Mouse (Mus musculus) hematopoietic stem cell, adult 5-6 weeks (primary cell): Measurements from ENCODE around the gene Aak1. TPM values are rescaled to one million over a fixed set of nuclear protein-coding genes. Genes with fewer than 3 reads are reported as not detected.
"Not testable (repeated sequence)": the region's sequence is repeated elsewhere in the genome, so short reads cannot be mapped to it uniquely, and the experiment has no call there.

Source experiments
- ATAC-seq, 2 experiments: fragments of 125-278 bp in 1 of 2; replicated peaks in 1 of 2; 2 replicates each; pipeline ENCODE4 v1.8.0; 2016 to 2017; ENCODE audit warnings: inconsistent platforms in 2 of 2, mild to moderate bottlenecking in 2 of 2, moderate number of reproducible peaks in 2 of 2, low read depth in 1 of 2, moderate TSS enrichment in 1 of 2; ENCODE audit not compliant: low FRiP score in 2 of 2, poor library complexity in 2 of 2, severe bottlenecking in 2 of 2, insufficient read depth in 1 of 2, low TSS enrichment in 1 of 2
- total RNA-seq: library from RNA; stranded (forward); fragments of 172-1452, 232-1000 nt; gene quantifications from 2 replicates; pipeline ENCODE4 v1.2.3, GENCODE M21; 2017

Aak1 gene
- total RNA-seq, 1 experiment from 2014 or later = 12.2 TPM

DNA sequence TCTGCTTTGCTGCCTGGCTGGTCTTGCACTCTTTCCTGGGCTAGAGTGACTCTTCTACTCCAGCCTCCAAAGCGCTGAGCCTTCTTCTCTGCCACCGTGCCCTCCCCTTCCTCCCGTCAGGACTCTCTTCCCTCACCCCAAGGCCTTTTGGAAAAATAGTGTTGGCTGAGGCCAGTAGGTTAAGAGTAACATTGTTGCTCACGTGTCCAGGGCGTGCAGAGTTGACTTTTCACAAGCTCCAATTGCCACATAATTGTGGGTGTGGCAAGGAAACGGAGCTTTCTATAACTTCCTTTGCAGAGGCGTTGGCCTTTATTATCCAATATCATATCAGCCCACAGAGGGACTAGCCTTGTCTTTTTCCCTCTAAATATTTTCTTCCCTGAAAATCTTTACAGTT, 177.7 kb downstream of the Aak1 start:
- ATAC-seq = peak in 1 of 2 experiments; percentile 68; a peak in 1 of 4 replicates

DNA sequence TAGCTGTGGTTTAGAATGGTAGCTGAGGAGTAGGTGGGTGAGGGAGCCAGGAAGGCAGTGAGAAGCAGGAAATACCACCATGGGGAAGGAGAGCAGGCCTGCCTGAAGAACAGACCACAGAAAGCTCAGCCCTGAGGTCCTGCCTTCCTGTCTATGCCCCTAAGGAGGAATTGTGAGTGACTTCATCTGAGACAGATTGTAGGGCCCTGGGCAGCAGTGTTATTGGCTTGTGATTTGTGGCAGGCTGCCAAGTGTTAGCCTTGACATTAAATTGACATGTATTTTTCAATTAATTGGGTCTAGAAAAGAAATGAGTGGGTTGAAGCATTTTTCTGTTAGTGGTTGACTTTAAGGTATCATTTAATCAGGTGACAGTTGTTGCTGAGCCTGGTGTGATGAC, 179.6 kb downstream of the Aak1 start:
- 0 out of 4 replicates have a peak, but pooled peaks of 1 of the 2 experiments have one; percentile 32 for ATAC-seq

GRCm38 (mm10) chr6:87031310-87031709, 182.0 kb downstream of the Aak1 start:
- ATAC-seq = not testable (repeated sequence)

- no peak for ATAC-seq
These were observed 183.1 kb downstream of the Aak1 start for GRCm38 (mm10) chr6:87032401-87032800.

DNA sequence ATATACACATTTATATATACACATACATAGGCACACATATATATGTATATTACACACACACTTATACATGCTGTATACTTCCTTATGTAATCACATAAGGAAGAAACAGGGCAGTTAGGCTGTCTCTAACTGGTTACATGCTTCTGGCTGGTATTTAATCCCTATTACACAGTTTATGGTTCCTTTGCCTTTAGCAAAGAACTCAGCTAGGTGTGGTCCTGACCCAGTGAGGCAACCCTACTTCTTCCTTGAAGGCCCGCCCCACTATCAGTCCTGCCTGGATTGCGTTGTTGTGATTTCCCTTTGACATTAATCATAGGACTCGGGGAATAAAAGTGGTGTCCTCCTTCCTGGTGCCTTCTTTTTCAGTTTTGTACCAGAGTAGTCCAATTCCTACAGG, 185.1 kb downstream of the Aak1 start:
- no peak for ATAC-seq

DNA sequence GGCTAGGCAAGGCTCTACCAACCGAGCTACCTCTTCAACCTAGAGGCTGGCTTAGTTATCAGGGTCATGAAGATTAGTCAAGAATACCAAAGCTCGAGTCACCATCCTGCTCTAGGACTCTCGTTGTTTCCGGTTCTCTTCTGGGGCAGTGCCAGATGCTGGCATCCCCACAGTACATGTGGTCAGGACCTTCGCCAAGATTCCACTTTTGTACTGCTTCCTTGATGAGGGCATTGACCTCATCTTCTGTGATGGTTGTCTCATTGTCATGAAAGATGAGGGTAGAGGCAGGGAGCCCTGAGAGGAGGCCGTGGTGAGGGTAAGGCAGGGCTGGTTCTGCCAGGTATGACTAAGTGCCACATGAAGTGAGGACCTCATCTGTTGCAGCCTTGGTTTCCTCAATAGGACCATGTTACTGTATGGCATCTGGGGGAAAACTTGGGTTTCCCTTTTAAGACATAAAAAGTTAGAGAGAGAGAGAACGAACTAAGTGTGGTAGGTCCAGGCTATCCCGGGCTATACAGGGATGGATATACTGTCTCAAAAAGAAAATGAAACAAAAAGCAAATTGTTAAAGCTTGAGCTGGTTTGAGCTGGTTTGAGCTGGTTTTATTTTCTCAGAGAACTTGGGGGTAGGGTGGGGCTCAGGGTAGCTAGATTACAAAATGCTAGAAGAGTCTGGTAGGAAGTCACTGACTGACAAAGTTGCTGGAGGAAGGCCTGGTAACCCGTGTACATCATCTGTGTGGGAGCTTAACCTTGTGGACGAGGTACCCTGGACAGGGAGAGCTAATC, 188.7 kb downstream of the Aak1 start:
- ATAC-seq = peak; percentile 7 to 26; a peak in 2 of 4 replicates

- no peak for ATAC-seq
These were observed 189.8 kb downstream of the Aak1 start for GRCm38 (mm10) chr6:87039161-87039560.

- ATAC-seq = no peak
These were observed 191.7 kb downstream of the Aak1 start for GRCm38 (mm10) chr6:87040971-87041370.

GRCm38 (mm10) chr6:87041431-87041830, 192.1 kb downstream of the Aak1 start:
- ATAC-seq = no peak

DNA sequence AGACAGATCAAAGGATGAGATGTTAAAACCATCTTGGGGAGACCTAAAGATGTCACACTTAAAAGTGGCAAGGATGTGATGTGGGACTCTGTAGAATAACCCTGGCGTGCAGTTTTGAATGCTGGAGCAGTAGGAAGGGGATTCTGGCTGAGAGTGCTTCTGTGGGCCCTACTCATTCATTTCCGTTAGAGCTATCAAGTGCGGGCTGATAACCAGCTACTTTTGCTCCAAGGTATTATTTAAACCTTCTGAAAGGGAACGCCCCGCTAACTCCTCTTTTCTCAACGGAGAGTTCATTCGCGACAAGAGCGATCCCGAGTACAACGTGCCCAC, 192.7 kb downstream of the Aak1 start:
- ATAC-seq = no peak

- ATAC-seq = peak; percentile 80 to 90
These were observed 193.2 kb downstream of the Aak1 start, which contains the start of gene Gfpt1 for GRCm38 (mm10) chr6:87042337-87043130. Gene Gfpt1, plus strand, starts transcription at chr6:87042846.

DNA sequence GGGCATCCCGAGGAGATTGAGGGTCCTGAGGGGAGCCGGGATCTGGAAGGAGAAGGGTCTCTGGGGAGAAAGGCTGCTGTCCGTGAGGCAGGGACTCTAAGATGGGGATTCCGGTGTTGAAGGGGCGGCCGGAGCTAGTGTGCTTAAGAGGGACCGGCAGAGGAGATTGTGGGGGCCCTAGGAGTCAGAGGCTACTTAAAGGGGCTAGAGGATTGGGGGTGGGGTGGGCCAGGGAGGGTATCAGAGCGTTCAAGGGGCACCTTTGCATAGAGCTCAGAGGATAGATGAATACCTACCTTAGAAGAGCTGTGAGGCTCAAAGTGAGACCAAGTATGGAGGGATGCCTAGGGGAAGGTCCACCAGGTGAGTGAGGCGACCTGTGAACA, 193.8 kb downstream of the Aak1 start:
- no peak for ATAC-seq

DNA sequence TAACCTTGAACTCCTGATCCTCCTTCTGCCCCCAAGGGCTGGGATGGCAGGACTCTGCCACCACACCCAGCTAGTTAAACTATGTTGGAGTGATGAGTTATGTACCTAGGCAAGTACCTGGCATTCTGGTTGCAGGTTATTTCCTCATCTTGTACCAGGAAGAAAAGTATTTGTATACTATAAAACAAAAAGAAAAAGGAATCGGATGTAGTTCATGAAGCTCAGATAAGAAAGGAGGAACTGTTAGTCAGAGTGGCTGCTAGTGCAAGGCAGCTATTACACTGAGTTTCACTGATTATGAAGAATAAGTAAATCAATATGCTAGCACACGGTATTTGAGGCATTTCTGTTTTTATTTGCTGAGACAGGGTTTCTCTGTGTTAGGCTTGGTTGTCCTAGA, 195.6 kb downstream of the Aak1 start:
- no peak for ATAC-seq

- no peak for ATAC-seq
These were observed 196.2 kb downstream of the Aak1 start for GRCm38 (mm10) chr6:87045507-87045906.

GRCm38 (mm10) chr6:87048712-87049111, 199.4 kb downstream of the Aak1 start:
- not testable (repeated sequence) for ATAC-seq

DNA sequence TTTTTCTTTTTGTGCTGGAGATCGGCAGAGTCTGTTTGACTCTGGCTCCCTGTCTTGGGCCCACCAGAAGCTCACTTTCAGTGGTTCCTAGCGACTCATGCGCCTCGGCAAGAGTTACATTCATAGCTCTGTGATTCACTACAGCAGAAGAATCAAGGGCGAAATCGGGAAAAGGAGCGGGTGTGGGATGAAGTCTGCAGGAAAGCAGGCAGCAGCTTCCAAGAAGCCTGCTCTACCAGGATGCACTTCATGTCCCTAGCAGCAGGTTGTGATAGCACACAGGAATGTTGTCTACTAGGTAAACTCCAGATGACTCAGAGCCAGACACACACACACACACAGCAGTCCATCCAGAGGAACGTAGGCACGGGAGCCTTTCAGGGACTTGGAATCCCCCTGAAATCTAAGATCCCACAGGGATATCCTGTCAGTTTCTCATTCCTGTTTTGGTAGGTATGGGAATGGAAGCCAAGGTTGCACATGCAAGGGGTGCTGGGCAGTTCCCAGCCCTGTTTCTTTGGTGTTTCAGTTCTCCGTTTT, 202.6 kb downstream of the Aak1 start:
- no peak for ATAC-seq
